In genomic region chr13:4662336-4663101, GRCm38 (mm10) we compare ENCODE assay signal across 8 mouse cellular contexts. TPM values are rescaled to one million over a fixed set of nuclear protein-coding genes. Genes with fewer than 3 reads are reported as not detected.
A peak's percentile ranks its signal among the peaks of the same experiment; 100 is the strongest.
DNase-seq lines count a peak whose midpoint lies in the region; ATAC-seq and TF ChIP-seq lines count a peak whose summit lies in the region.

No protein-coding gene starts in this region.

- no peaks in the 10 kb centered on the region for H3K36me3 ChIP-seq in G1E (replicated peaks)
- H3K36me3 ChIP-seq in heart, postnatal 0 days (replicated peaks; ENCODE audit: control insufficient read depth, insufficient read depth, low read length), result no peaks in the 10 kb centered on the region

- H3K4me1 ChIP-seq in G1E (ENCODE audit: insufficient read depth, low read depth, low read length), result no peaks in the 10 kb centered on the region
- H3K4me1 ChIP-seq in cortical plate, adult 2 months (ENCODE audit: control insufficient read depth, insufficient read depth, low read length), result peaks cover 1% of the 10 kb centered on the region; the same call in 1 of the 2 replicates
- H3K4me1 ChIP-seq in heart, postnatal 0 days (ENCODE audit: control insufficient read depth, insufficient read depth), result no peaks in the 10 kb centered on the region

- TF ChIP-seq CTCF in gastrocnemius, adult 2 months (IDR thresholded peaks at IDR 0.05), result peak; percentile 75
- TF ChIP-seq CTCF in G1E (IDR thresholded peaks at IDR 0.05; ENCODE audit: low read depth, low read length), result no peak
- peak; percentile 54; the same call in 1 of the 2 replicates for TF ChIP-seq CTCF in cortical plate, adult 2 months (IDR thresholded peaks at IDR 0.05; ENCODE audit: extremely low read depth, insufficient read depth, low read length)
- peak; percentile 67 for TF ChIP-seq CTCF in heart, postnatal 0 days (IDR thresholded peaks at IDR 0.05; ENCODE audit: low read depth)

- whole genome bisulfite sequencing in heart, postnatal 0 days, result 26% methylated on average over 13 of the region's 13 CpGs

- no peak for DNase-seq in gastrocnemius, adult 2 months
- DNase-seq in gastrocnemius, adult 8-10 months (ENCODE audit: low spot score in 2 of 2), result no peak
- peak; percentile 1 for DNase-seq in G1E (ENCODE audit: low spot score)
- peak; percentile 74 for DNase-seq in heart, postnatal 0 days (ENCODE audit: low spot score)
- DNase-seq in layer of hippocampus, adult 9-10 months (ENCODE audit: low spot score), result peak; percentile 46
- peak; percentile 67 for DNase-seq in mesoderm, embryonic 11.5 days (ENCODE audit: low read depth, low spot score)
- DNase-seq in thymus, postnatal 36 days, result no peak

- peak overlapping the region; percentile 29; the same call in 1 of the 2 replicates for H3K4me2 ChIP-seq in heart, postnatal 0 days (ENCODE audit: low read depth, low read length)

- ATAC-seq in G1E (ENCODE audit: extremely low read depth, insufficient number of reproducible peaks, low FRiP score, poor library complexity, severe bottlenecking), result no peak
- ATAC-seq in heart, postnatal 0 days (ENCODE audit: insufficient read depth, low read depth), result peak; percentile 90

- intact Hi-C loops in gastrocnemius, adult 2 months (cut with DNase I), result loop anchor here (1.0 to 10.0 kb wide), 3 partner anchors 272 to 1872 kb away; no protein-coding TSS in a partner anchor

- no peak for TF ChIP-seq POLR2A in cortical plate, adult 2 months (IDR thresholded peaks at IDR 0.05; ENCODE audit: extremely low read depth, insufficient read depth, low read length)

- no peak for TF ChIP-seq EP300 in heart, postnatal 0 days (IDR thresholded peaks at IDR 0.05; ENCODE audit: low read depth)

- H3K27me3 ChIP-seq in G1E (ENCODE audit: insufficient read depth, low read length), result no peaks in the 10 kb centered on the region
- no peaks in the 10 kb centered on the region for H3K27me3 ChIP-seq in heart, postnatal 0 days (ENCODE audit: control insufficient read depth, insufficient read depth, low read length)

- peak overlapping the region; percentile 66 for H3K4me3 ChIP-seq in gastrocnemius, adult 2 months
- H3K4me3 ChIP-seq in G1E (ENCODE audit: low read depth, low read length), result no peak overlapping the region
- peak overlapping the region; percentile 20 for H3K4me3 ChIP-seq in cortical plate, adult 2 months (ENCODE audit: insufficient read depth, low read length)
- peak overlapping the region; percentile 1; the same call in 1 of the 2 replicates for H3K4me3 ChIP-seq in heart, postnatal 0 days (ENCODE audit: low read depth, low read length)

- H3K9me3 ChIP-seq in G1E (replicated peaks), result no peaks in the 10 kb centered on the region
- H3K9me3 ChIP-seq in heart, postnatal 0 days (replicated peaks; ENCODE audit: control insufficient read depth, low read length), result no peaks in the 10 kb centered on the region

- peak overlapping the region; percentile 76 for H3K27ac ChIP-seq in gastrocnemius, adult 2 months
- H3K27ac ChIP-seq in cortical plate, adult 2 months (ENCODE audit: insufficient read depth, low read length), result no peak overlapping the region
- H3K27ac ChIP-seq in heart, postnatal 0 days (ENCODE audit: low read depth), result peak overlapping the region; percentile 24

- no peak overlapping the region for H3K9ac ChIP-seq in heart, postnatal 0 days (replicated peaks; ENCODE audit: low read depth, low read length)

RNA-seq across cellular contexts. Expression of gene Akr1e1, which starts 53.5 kb away (rescaled TPM):
- 10 to 100 TPM in 1 of 2 experiments, 1 to 10 TPM in 1; 9.7 to 14.5 TPM for total RNA-seq in gastrocnemius, adult 2 months (2021)
- 10 to 100 TPM; 12.5 to 17.2 (median 14.0) TPM for total RNA-seq in gastrocnemius, adult 8-10 months (2022)
- total RNA-seq in G1E (2014; fragmentation: Nextera tagmentation) (96.4 and 128 TPM in 2 replicates), G1E (2017) (13.4 and 22.3 TPM in 2 replicates)
- polyA plus RNA-seq in G1E (2012), result 1.4 and 1.6 TPM in 2 replicates
- 16.4 and 22.1 TPM in 2 replicates for polyA plus RNA-seq in cortical plate, adult 2 months (2012; rRNA removed)
- total RNA-seq in heart, postnatal 0 days (2014; rRNA removed; ENCODE audit: low replicate concordance), result 9.0 and 26.9 TPM in 2 replicates
- polyA plus RNA-seq in heart, postnatal 0 days (2015; fragmentation: Nextera tagmentation; extraction: Ambion mirVana), result 37.3 and 39.2 TPM in 2 replicates

Comparison
In these comparisons a context has a peak if more than half of its experiments do, and no peak if none do; other contexts are left out.
1. DNase-seq: peak in G1E (single experiment), heart, postnatal 0 days (single experiment), layer of hippocampus, adult 9-10 months (single experiment) and mesoderm, embryonic 11.5 days (single experiment); none in gastrocnemius, adult 2 months (single experiment), gastrocnemius, adult 8-10 months (0 of 2) and thymus, postnatal 36 days (0 of 2).